Mouse (Mus musculus): ENCODE results near the gene Fam20a. TPM values are rescaled to one million over a fixed set of nuclear protein-coding genes. Genes with fewer than 3 reads are reported as not detected.
"Not testable (repeated sequence)": the region's sequence is repeated elsewhere in the genome, so short reads cannot be mapped to it uniquely, and the experiment has no call there.

The Fam20a gene
- polyA plus RNA-seq, 1 experiment from 2014 or later: 7.8 TPM

DNA sequence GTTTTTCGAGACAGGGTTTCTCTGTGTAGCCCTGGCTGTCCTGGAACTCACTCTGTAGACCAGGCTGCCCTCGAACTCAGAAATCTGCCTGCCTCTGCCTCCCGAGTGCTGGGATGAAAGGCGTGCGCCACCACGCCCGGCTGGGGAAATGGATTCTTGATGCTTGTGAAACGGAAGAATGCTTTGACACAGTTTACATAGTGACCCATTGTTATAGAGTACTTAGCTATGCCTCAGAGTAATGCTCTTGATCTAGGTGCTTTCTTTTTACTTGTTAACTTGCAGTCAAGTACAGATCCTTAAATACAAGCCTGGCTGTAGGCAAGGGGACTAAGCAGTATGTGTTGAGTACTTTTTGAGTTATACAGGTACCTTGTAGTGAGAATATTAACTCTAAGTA is 61.6 kb downstream of the Fam20a start:
- peaks cover 53% of the 10 kb centered on the region for H3K36me3 ChIP-seq (ENCODE audit: control insufficient read depth, insufficient read depth, low read length)
- H3K4me1 ChIP-seq (ENCODE audit: control insufficient read depth, insufficient read depth, low read length); H3K27me3 ChIP-seq (ENCODE audit: control insufficient read depth, insufficient read depth, low read length); H3K9ac ChIP-seq (replicated peaks; ENCODE audit: low read depth, low read length); ATAC-seq (ENCODE audit: low read depth); H3K27ac ChIP-seq (ENCODE audit: low read depth, low read length); H3K4me3 ChIP-seq (ENCODE audit: low read depth, low read length); H3K4me2 ChIP-seq (ENCODE audit: low read depth, low read length); H3K9me3 ChIP-seq (ENCODE audit: control insufficient read depth, low read length): not testable (repeated sequence)
- 87% methylated on average over 8 of the region's 8 CpGs for WGBS

GRCm38 (mm10) chr11:109656232-109656631 is 65.8 kb downstream of the Fam20a start:
- H3K4me2 ChIP-seq (ENCODE audit: low read depth, low read length): no peak overlapping the region
- H3K4me1 ChIP-seq (ENCODE audit: control insufficient read depth, insufficient read depth, low read length): peaks cover 21% of the 10 kb centered on the region
- H3K27me3 ChIP-seq (ENCODE audit: control insufficient read depth, insufficient read depth, low read length): no peaks in the 10 kb centered on the region
- no peak overlapping the region for H3K4me3 ChIP-seq (ENCODE audit: low read depth, low read length)
- H3K9me3 ChIP-seq (ENCODE audit: control insufficient read depth, low read length): no peaks in the 10 kb centered on the region
- no peak for ATAC-seq (ENCODE audit: low read depth)
- no peak overlapping the region for H3K27ac ChIP-seq (ENCODE audit: low read depth, low read length)
- peaks cover 24% of the 10 kb centered on the region for H3K36me3 ChIP-seq (ENCODE audit: control insufficient read depth, insufficient read depth, low read length)
- H3K9ac ChIP-seq (replicated peaks; ENCODE audit: low read depth, low read length): no peak overlapping the region
- 95% methylated on average over 7 of the region's 7 CpGs for WGBS

DNA sequence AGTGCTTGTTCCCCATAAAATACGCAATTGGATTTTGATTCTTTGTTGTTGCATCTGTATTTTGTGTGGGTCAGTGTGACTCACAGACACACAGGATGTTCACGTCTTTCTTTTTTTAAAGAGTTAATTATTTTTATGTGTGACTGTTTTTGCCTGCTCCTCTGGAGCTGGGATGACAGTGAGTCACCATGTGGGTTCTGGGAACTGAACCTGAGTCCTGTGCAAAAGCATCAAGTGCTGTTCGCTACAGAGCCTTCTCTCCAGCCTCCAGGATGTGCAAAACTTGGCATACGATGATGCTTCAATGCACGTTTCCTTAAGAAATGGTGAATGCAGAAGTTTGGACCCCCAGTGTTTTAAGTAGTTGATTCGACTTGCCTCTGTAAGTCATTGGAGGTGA is 67.5 kb downstream of the Fam20a start:
- Histone ChIP-seq H3K36me3 (ENCODE audit: control insufficient read depth, insufficient read depth, low read length) (peaks cover 17% of the 10 kb centered on the region), H3K4me3 (ENCODE audit: low read depth, low read length) (no peak overlapping the region), H3K4me1 (ENCODE audit: control insufficient read depth, insufficient read depth, low read length) (peaks cover 23% of the 10 kb centered on the region), H3K27me3 (ENCODE audit: control insufficient read depth, insufficient read depth, low read length) (no peaks in the 10 kb centered on the region), H3K9ac (replicated peaks; ENCODE audit: low read depth, low read length) (no peak overlapping the region), H3K4me2 (ENCODE audit: low read depth, low read length) (no peak overlapping the region), H3K27ac (ENCODE audit: low read depth, low read length) (no peak overlapping the region), H3K9me3 (ENCODE audit: control insufficient read depth, low read length) (no peaks in the 10 kb centered on the region)
- WGBS: 88% methylated on average over 6 of the region's 6 CpGs
- ATAC-seq (ENCODE audit: low read depth): no peak

- Histone ChIP-seq H3K27me3 (ENCODE audit: control insufficient read depth, insufficient read depth, low read length) (no peaks in the 10 kb centered on the region), H3K27ac (ENCODE audit: low read depth, low read length) (no peak overlapping the region; the same call in 1 of the 2 replicates), H3K4me2 (ENCODE audit: low read depth, low read length) (peak overlapping the region; percentile 92), H3K4me1 (ENCODE audit: control insufficient read depth, insufficient read depth, low read length) (peaks cover 26% of the 10 kb centered on the region), H3K4me3 (ENCODE audit: low read depth, low read length) (peak overlapping the region; percentile 93; the same call in 1 of the 2 replicates), H3K9ac (replicated peaks; ENCODE audit: low read depth, low read length) (0 out of 2 replicates have a peak overlapping the region, but pooled peaks have one; percentile 8), H3K9me3 (ENCODE audit: control insufficient read depth, low read length) (no peaks in the 10 kb centered on the region), H3K36me3 (ENCODE audit: control insufficient read depth, insufficient read depth, low read length) (peaks cover 14% of the 10 kb centered on the region)
- no peak for ATAC-seq (ENCODE audit: low read depth)
- WGBS: 62% methylated on average over 8 of the region's 8 CpGs
Observed at GRCm38 (mm10) chr11:109653201-109653600, 68.9 kb downstream of the Fam20a start.

- peaks cover 26% of the 10 kb centered on the region for H3K4me1 ChIP-seq (ENCODE audit: control insufficient read depth, insufficient read depth, low read length)
- H3K27me3 ChIP-seq (ENCODE audit: control insufficient read depth, insufficient read depth, low read length): no peaks in the 10 kb centered on the region
- H3K4me2 ChIP-seq (ENCODE audit: low read depth, low read length): peak overlapping the region; percentile 92
- peak overlapping the region; percentile 93 for H3K4me3 ChIP-seq (ENCODE audit: low read depth, low read length)
- peaks cover 14% of the 10 kb centered on the region for H3K36me3 ChIP-seq (ENCODE audit: control insufficient read depth, insufficient read depth, low read length)
- peak overlapping the region; percentile 93; the same call in 1 of the 2 replicates for H3K9ac ChIP-seq (replicated peaks; ENCODE audit: low read depth, low read length)
- H3K27ac ChIP-seq (ENCODE audit: low read depth, low read length): no peak overlapping the region
- WGBS: 48% methylated on average over 6 of the region's 6 CpGs
- no peak for ATAC-seq (ENCODE audit: low read depth)
- no peaks in the 10 kb centered on the region for H3K9me3 ChIP-seq (ENCODE audit: control insufficient read depth, low read length)
Observed at GRCm38 (mm10) chr11:109652505-109652904, 69.6 kb downstream of the Fam20a start.

GRCm38 (mm10) chr11:109651566-109652024 is 70.5 kb downstream of the Fam20a start:
- H3K9ac ChIP-seq (replicated peaks; ENCODE audit: low read depth, low read length): peak overlapping the region; percentile 93
- peaks cover 26% of the 10 kb centered on the region for H3K4me1 ChIP-seq (ENCODE audit: control insufficient read depth, insufficient read depth, low read length)
- peak overlapping the region; percentile 92 for H3K4me2 ChIP-seq (ENCODE audit: low read depth, low read length)
- ATAC-seq (ENCODE audit: low read depth): no peak
- WGBS: under 1% methylated on average over 21 of the region's 21 CpGs
- H3K27ac ChIP-seq (ENCODE audit: low read depth, low read length): peak overlapping the region; percentile 97
- H3K27me3 ChIP-seq (ENCODE audit: control insufficient read depth, insufficient read depth, low read length): no peaks in the 10 kb centered on the region
- peak overlapping the region; percentile 93 for H3K4me3 ChIP-seq (ENCODE audit: low read depth, low read length)
- peaks cover 13% of the 10 kb centered on the region for H3K36me3 ChIP-seq (ENCODE audit: control insufficient read depth, insufficient read depth, low read length)
- no peaks in the 10 kb centered on the region for H3K9me3 ChIP-seq (ENCODE audit: control insufficient read depth, low read length)

- WGBS: under 1% methylated on average over 45 of the region's 90 CpGs
- Histone ChIP-seq H3K4me1 (ENCODE audit: control insufficient read depth, insufficient read depth, low read length) (peaks cover 26% of the 10 kb centered on the region), H3K4me3 (ENCODE audit: low read depth, low read length) (peak overlapping the region; percentile 93)
Observed at GRCm38 (mm10) chr11:109650788-109651565, 71.1 kb downstream of the Fam20a start.

DNA sequence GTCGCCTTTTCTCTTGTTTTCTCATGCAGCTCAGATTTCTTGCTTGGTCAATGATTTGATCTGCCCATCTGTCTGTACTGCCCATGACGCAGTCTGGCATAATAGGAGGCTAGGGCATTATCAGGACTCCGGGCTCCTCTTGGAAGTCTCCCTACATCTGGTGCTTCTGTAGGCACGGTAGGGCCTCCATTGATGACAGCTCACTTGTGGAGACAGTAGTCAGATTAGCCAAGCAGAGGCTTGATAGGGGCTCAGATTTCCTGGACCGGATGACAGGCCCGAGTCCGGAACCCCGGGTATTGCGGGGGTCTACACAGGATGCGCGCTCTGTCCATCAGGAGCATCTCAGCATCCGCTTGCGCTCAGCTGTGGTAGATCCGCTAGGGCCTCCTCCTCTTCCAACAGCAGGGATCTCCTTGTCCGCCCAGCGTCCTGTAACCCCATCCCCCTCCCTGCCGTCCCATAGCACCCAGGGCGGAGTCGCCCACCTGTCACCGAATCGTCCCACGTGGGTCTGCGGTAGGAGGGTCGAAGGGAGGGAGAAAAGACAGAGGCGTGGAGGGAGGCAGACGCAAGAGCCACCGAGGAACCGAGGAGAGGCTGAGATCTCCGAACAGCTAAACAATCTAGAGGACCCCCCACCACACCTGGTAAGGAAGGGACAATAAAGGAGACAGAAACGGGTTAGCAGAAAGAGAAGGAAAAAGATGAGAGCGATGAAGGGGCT is 71.9 kb downstream of the Fam20a start:
- H3K27me3 ChIP-seq (ENCODE audit: control insufficient read depth, insufficient read depth, low read length): no peaks in the 10 kb centered on the region
- peak overlapping the region; percentile 93 for H3K4me3 ChIP-seq (ENCODE audit: low read depth, low read length)
- H3K36me3 ChIP-seq (ENCODE audit: control insufficient read depth, insufficient read depth, low read length): peaks cover 8% of the 10 kb centered on the region
- peak overlapping the region; percentile 93 for H3K9ac ChIP-seq (replicated peaks; ENCODE audit: low read depth, low read length)
- H3K27ac ChIP-seq (ENCODE audit: low read depth, low read length): peak overlapping the region; percentile 97
- peaks cover 26% of the 10 kb centered on the region for H3K4me1 ChIP-seq (ENCODE audit: control insufficient read depth, insufficient read depth, low read length)
- H3K4me2 ChIP-seq (ENCODE audit: low read depth, low read length): peak overlapping the region; percentile 46
- no peaks in the 10 kb centered on the region for H3K9me3 ChIP-seq (ENCODE audit: control insufficient read depth, low read length)
- ATAC-seq (ENCODE audit: low read depth): peak; percentile 82
- WGBS: 2% methylated on average over 31 of the region's 31 CpGs

More at GRCm38 (mm10) chr11:109650788-109651565, 71.1 kb downstream of the Fam20a start:
- Histone ChIP-seq H3K9me3 (ENCODE audit: control insufficient read depth, low read length) (no peaks in the 10 kb centered on the region), H3K27me3 (ENCODE audit: control insufficient read depth, insufficient read depth, low read length) (no peaks in the 10 kb centered on the region), H3K4me2 (ENCODE audit: low read depth, low read length) (peak overlapping the region; percentile 92), H3K27ac (ENCODE audit: low read depth, low read length) (peak overlapping the region; percentile 97), H3K36me3 (ENCODE audit: control insufficient read depth, insufficient read depth, low read length) (peaks cover 8% of the 10 kb centered on the region), H3K9ac (replicated peaks; ENCODE audit: low read depth, low read length) (peak overlapping the region; percentile 93)
- peak; percentile 96 for ATAC-seq (ENCODE audit: low read depth)

DNA sequence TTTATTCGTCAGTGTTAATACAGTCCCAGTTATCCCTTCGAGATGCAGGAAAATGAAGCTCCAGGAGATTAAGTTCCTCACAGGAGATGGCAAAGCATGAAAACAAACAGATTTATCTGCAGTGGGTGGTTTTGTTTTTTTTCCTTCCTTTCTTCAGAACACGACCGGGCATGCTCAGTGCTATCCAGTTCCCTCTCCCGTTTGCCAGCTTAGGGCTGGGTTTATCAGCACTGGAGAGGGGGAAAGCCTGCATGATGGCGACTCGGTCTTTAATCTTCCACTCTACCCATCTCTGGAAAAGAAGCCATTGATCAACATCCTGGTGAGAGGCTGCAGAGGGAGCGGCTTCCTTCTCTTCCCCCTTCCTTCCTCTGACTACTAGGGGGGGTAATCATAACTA is 72.9 kb downstream of the Fam20a start, which contains the start of gene Prkar1a:
Gene Prkar1a, plus strand, starts transcription at position 200 of the 400 bp plus-strand sequence.
- peak within 1 kb of the TSS; percentile 46 for H3K4me2 ChIP-seq (ENCODE audit: low read depth, low read length)
- peak within 1 kb of the TSS; percentile 97 for H3K27ac ChIP-seq (ENCODE audit: low read depth, low read length)
- H3K9ac ChIP-seq (replicated peaks; ENCODE audit: low read depth, low read length): peak within 1 kb of the TSS; percentile 93
- H3K9me3 ChIP-seq (ENCODE audit: control insufficient read depth, low read length): no peaks in the 10 kb centered on the region
- peaks cover 26% of the 10 kb centered on the region for H3K4me1 ChIP-seq (ENCODE audit: control insufficient read depth, insufficient read depth, low read length)
- H3K4me3 ChIP-seq (ENCODE audit: low read depth, low read length): peak within 1 kb of the TSS; percentile 93
- peaks cover 4% of the 10 kb centered on the region; the same call in 1 of the 2 replicates for H3K36me3 ChIP-seq (ENCODE audit: control insufficient read depth, insufficient read depth, low read length)
- WGBS: 27% methylated on average over 8 of the region's 8 CpGs
- no peak for ATAC-seq (ENCODE audit: low read depth)
- H3K27me3 ChIP-seq (ENCODE audit: control insufficient read depth, insufficient read depth, low read length): no peaks in the 10 kb centered on the region

Measured in neural tube, embryonic 14.5 days (tissue).